Mouse (Mus musculus) right cerebral cortex, adult 2 months (tissue): ENCODE results near the gene Tex45.

Experiments
- DNase-seq, 2 experiments: peaks; one replicate each; pipeline ENCODE4 v3.0.0; 2021 to 2022; ENCODE audit warnings: low spot score in 2 of 2

Gene Tex45

DNA sequence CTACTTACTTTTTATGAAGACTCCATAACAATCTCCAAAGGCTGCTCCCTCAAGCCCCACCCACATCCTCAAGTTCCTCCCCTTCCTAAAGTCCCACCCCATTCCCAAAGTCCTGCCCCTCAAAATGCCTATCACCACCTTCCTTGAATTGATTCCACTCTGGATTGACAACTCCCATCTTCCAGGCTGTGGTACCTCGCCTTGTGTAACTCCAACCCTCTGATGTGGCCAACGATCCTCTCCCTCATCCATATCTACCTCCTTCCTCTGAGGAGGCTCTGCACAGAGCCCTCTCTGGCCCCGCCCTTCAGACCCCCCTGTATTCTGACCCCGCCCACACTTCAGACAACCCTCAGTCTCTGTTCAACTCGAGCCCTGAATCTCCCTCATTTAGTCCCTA is 14.5 kb downstream of the Tex45 start:
- no peak for DNase-seq

DNA sequence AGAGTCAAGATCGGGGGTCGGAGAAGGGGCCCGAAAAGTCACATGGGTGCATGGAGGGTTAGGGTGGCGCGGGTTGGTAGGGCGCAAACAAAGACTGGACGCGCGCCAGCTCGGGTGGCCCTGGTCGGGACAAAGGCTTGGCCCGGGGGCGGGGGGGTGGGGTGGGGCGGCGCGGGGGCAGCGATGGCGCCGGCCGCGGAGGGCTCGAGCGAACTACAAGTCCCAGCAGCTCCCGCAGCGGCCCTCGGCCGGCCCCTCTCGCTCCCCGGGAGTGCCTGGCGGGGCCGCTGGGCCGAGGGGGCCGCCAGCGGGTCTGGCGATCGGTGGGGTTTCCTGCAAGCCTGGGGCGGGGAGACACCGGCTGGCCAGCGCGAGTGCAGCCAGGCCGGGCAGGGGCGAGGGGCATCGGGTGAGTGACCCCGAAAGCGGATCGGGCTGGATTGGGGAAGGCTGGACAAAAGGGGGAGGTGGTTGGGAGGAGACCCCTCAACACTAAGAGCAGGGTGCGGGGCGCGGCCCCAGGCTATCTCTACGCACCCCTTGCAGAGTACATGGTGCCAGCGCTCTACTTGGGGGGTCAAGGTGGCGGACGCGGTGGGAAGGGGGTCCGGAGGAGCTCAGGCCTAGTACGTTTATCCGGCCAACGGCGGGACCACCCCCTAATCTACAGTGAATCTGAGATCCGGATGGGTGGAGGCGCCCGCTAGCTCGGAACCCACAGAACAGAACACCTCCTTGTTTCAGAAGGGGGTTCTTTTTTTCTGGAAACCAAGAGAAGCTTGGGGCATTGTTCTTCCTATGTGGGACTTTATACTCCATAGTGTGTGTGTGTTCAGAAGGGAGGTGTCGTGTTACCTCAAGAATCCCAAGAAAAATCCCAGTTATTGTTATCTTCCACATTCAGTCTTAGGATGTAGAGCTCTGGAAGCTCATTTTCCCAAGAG is 22.5 kb downstream of the Tex45 start, which contains the start of gene Zfp358:
Gene Zfp358, plus strand, starts transcription at position 238 of the 944 bp plus-strand sequence.
- peak; percentile 49 to 62 for DNase-seq

DNA sequence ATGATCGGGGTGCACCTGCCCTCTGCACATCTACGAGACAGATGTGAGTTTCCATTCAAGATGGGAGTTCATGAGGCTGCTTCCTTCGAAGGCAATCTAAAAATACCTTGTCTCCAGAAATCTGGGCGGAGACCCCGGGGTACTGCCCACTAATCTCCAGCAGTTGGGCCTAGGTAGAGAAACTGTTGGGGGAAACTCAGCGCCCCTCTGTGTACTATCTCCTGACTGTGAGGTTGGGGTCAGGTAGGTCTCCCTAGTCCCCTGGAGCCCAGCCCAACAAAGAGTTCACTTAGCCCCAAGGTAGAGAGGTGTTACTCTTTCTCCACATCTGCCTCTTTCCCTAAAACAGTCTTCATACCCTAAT is 23.2 kb downstream of the Tex45 start:
- DNase-seq: no peak

DNA sequence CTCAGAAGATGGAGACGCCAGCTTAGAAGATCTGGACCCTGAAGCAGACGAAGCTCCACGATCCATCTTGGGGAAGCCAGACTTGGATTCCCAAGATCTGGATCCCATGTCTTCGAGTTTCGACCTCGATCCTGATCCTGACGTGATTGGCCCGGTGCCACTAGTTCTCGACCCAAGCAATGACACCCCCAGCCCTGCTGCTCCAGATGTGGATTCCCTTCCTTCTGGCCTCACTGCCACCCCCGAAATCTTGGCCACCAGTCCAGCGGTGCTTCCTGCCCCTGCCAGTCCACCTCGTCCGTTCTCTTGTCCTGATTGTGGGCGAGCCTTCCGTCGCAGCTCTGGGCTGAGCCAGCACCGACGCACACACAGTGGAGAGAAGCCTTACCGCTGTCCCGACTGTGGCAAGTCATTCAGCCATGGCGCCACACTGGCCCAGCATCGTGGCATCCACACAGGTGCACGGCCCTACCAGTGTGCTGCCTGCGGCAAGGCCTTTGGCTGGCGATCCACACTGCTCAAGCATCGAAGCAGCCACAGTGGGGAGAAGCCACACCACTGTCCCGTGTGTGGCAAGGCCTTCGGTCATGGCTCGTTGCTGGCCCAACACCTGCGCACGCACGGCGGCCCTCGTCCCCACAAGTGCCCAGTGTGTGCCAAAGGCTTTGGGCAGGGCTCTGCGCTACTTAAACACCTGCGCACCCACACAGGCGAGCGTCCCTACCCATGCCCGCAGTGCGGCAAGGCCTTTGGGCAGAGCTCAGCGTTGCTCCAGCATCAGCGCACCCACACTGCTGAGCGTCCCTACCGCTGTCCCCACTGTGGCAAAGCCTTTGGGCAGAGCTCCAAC is 25.1 kb downstream of the Tex45 start:
- DNase-seq: no peak

DNA sequence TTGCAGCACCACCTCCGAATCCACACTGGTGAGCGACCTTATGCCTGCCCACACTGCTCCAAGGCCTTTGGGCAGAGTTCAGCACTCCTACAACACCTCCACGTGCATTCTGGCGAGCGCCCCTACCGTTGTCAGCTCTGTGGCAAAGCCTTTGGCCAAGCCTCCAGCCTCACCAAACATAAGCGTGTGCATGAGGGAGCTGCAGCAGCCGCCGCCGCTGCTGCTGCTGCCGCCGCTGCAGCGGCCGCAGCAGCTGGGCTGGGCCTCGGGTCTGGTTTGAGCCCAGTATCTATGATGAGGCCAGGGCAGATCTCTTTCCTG is 25.7 kb downstream of the Tex45 start:
- DNase-seq: no peak

DNA sequence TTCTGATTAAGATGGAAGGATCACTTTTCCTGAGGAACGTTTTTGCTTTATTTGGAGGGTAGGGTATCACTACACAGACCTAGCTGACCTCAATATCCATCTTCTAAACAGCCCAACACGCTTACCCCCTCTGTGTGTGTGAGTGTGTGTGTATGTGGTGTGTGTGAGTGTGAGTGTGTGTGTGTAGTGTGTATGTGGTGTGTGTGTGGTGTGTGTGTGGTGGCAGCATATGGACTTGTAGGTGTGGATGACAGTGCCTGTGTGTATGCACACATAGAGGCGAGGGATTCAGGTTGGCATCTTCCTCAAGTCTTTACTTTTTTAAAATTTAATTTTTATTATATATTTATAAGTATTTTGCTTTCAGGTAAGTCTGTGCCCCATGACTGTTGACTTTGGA is 27.9 kb downstream of the Tex45 start:
- no peak for DNase-seq

DNA sequence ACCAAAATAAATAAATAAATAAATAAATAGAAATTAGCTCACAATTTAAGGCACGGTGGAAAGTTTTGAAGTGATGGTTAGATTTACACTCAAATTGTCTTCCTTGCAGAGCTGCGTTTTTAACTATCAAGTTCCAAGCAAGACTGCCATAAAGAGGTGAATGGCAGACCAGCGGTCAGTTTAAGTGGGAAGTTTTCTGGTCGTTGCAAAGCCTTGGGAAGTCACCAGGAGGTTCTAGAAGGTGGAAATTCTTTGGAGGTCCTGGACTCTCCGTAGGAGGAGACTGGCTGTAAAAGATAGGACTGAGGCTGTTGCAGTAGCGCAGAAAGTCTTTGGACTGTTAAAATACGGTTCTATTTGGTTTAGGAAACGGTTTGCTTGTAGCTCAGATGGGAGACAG is 29.1 kb downstream of the Tex45 start:
- DNase-seq: no peak

DNA sequence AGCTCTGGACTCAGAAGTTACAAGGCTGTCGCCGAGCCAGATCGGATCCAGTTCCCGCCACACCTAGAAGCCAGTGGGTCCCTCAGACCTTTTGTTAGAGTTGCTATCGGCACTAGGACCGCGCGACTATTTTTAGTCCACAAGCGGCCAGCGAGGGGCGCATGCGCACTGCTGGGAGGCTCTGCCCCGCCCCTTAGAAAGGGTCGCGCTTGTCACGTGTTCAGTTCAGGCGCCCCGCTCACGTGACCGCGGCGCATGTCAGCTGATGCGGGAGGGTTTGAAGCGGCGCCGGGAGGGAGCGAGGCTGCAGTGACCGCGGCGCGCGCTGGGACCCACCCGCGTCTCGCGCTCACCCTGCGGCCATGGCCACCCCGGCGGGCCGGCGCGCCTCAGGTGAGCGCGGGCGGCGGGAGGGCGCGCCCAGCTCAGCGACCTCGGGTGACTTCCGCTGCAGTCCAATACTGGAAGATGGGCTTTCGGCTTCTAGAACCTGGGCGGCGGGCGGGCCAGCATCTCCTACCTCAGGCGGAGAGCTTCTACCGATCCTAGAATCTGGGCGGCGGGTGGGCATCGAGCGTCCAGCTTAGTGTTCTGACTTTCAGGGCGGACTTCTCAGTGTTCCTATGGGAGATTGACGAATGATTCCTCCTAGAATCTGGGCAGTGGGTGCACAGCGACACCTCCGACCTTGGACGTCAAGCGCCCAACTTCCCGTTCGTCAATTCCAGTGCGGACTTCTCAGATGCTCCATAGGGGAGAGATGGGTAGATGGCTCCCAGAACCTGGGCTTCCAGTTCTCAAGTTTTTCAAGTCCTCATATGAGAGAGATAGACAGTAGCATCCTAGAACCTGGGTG is 29.8 kb downstream of the Tex45 start, which contains the start of gene Mcoln1:
Gene Mcoln1, plus strand, starts transcription at position 223 of the 856 bp plus-strand sequence.
- DNase-seq: peak; percentile 97 to 99

DNA sequence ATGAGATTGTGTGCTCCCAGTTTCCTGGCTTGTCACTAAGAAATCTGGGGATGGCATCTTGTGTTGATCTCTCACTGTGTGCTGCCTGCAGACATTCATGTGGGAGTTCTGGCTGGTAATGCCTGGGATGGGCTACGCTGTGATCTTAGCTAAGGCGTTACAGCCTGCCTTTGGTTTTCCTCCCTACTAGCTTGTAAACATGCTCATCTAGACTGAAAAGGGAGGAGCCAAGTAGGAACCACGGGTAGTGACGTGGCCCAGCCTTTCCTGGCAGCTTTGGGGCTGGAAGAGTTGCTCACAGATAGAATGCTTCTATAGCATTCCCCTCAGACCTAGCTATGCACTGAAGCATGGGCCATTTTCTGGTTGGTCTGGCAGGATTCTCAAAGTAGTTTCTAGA is 31.6 kb downstream of the Tex45 start:
- peak; percentile 36 to 43 for DNase-seq

DNA sequence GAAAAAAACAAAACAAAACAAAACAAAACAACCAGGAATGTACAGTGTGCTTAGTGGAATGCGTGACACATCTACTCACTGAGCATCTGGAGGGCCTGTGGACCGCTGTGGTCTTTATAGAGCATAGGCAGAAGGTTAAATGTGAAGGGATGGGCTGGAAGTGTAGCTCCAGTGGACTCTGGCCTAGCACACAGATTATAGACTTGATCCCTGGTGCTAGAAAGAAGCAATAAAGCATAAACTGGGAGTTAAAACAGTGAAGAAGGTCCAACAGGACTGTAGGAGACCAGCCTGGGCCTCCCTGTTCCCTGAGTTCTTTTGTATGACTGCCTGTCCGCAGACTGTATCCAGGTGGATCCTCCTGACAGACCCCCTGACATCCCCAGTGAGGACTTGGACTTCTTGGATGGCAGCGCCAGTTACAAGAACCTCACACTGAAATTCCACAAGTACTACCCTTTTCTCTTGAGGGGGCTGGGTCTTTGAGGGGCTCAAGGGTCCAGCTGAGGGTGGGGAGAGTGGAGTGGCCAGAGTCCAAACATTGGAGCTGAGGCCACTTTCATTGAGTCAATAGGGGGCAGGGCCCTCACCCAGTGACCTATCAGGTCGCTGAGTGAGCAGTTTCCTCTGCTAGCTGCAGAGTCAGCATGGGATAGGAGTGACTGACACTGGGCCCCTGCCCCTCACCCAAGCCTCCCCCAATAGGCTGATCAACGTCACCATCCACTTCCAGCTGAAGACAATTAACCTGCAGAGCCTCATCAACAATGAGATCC is 37.5 kb downstream of the Tex45 start:
- no peak for DNase-seq

DNA sequence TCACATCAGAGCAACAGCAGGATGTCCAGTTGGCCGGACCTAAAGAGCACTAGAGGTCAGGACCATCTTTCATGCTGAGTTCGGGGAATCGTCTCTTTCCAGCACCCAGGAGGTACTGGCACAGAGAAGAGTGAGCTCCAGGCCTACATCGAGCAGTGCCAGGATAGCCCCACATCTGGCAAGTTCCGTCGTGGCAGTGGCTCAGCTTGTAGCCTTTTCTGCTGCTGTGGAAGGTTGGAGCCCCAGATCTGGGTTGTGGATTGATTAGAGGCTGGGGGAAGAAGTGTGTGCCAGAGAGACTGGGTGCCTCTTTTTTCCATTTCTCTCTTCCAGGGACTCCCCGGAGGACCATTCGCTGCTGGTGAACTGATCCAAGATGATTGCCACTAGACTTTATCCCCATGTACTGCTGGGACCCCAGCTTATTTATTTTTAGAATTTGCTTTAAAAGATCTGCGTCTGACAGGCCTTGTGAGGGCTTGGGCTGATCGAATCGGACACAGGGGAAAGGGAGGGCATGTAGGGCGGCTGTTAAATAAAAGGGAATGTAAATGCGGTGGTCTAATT is 44.1 kb downstream of the Tex45 start:
- DNase-seq: no peak

DNA sequence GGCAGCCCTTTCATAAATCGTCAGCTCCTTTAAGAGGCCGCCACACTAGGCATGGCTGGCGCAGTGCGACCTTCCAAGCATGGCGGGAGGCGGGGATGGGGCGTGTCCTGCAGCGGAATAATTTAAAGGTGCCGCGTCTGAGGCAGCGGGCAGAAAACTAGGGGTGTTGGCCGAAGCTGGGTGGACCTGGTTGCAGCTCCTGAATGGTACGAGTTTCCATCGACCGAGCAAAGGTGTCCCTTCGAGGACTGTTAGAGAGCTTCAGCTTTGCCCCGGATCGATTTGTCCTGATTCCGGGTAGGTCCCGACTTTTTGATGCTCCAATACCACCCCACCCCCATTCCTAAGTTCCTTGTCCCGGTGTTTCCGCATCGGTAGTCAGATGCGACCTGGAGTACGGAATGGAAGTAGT is 44.6 kb downstream of the Tex45 start, which contains the start of gene Pnpla6:
Gene Pnpla6, plus strand, starts transcription at position 125 of the 412 bp plus-strand sequence.
- DNase-seq: peak; percentile 89 to 92

DNA sequence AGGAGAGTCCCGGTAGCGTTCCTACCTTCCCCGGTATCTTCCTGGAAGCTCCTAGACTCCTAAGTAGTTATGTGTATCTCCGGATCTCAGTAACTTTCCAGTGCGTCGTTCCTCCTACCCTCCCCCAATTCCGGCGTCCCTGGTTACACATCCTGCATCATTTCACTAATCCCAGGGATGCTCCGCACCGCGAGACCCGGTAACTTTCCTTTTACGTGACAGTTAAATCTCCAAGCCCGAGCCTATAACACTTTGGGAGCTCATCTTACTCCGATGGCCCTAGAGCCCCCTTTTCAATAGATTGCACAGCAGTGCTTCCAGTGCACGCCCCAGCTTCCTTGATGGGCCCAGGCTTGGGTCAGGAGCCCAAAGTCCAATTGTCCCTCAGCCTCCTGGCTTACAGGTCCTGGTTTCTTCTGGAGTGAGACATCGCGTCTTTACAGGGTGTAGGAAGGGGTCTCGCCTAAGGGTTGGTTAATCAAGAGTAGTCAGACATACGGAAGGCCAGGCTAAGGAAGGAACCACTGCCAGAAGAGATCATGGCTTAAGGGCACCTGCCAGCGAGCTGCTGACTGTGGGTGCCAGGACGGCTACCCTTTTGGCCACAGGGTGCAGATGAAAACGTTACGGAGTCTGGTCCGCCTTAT is 45.2 kb downstream of the Tex45 start:
- DNase-seq: peak; percentile 68 to 77

DNA sequence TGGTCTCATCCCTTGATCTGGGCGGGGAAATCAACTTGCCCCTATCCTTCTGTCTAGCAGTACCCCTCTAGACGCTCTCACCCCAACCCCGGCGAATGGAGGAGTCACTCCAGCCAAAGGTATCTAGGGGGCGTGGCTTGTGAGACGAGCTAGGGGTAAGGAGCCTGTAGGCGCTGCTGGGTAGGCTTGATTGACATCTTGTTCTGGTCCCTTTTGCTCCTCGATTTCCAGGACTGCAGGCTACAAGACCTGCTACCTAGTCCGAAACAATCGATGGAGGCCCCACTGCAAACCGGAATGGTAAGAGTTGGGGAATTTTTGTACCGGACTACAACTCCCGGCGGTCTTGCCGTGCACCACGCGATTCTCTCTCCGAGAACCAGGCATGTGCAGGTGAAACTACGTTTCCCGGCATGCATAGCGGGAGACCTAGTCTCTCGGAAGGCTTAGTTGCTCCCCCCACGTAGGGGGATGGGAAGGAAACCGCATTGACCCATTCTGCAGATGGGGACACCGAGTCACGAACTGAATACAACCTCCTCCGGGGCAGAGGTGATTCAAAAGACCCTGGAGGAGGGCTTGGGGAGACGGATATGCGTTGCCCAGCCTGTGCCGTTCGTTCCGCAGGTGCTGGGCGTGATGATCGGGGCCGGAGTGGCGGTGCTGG is 45.9 kb downstream of the Tex45 start:
- peak; percentile 97 to 98 for DNase-seq

DNA sequence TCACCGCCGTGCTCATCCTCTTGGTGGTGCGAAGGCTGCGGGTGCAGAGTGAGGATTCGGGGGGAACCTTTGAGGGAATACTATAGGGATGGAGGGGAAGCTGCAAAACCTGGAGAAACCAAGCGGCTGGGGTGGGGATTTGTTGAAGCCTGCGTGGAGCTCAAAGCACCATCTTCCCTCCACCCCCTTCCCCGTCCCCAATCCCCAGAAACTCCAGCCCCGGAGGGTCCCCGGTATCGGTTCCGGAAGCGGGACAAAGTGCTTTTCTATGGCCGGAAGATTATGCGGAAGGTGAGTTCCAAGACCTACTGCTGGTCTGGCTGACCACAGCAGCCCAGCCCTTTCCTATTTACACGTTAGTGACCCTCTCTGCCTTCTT is 46.4 kb downstream of the Tex45 start:
- DNase-seq: peak; percentile 27 to 34

DNA sequence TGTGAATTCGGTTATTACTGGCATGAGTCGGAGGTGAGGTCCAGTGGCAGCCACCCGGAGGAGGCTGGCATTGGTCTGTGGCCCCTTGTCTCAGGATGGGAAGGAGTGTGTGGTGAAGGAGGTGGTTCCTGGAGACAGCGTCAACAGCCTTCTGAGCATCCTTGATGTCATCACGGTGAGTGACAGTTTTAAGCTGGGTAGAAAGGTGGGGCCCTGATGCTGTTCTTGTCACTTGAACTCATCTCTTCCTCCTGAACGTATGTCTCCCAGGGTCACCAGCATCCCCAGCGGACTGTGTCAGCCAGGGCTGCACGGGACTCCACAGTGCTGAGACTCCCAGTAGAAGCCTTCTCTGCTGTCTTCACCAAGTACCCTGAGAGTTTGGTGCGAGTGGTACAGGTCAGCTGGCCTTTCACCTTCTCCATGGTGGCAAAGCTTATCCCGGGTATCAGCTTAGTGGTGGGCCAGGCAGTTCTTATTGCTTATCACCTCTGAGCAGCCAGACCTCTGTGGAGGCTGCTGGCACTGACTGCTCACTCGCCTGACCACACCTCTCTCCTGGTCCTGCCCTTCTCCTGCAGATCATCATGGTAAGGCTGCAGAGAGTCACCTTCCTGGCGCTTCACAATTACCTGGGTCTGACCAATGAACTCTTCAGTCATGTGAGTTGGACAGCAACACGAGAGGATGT is 51.5 kb downstream of the Tex45 start:
- no peak for DNase-seq

DNA sequence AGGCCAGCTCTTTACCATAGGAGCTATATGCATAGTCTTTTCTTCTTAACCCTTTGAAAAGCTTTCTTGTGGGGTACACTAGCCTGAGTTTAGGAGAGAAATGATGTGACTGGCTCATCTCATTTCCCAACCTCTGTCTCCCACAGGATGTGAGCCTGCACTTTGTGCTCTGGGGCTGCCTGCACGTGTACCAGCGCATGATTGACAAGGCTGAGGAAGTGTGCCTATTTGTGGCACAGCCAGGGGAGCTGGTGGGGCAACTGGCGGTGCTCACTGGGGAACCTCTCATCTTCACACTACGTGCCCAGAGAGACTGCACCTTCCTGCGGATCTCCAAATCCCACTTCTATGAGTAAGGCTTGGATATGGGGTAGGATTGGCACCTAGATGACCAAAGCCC is 60.2 kb downstream of the Tex45 start:
- no peak for DNase-seq

DNA sequence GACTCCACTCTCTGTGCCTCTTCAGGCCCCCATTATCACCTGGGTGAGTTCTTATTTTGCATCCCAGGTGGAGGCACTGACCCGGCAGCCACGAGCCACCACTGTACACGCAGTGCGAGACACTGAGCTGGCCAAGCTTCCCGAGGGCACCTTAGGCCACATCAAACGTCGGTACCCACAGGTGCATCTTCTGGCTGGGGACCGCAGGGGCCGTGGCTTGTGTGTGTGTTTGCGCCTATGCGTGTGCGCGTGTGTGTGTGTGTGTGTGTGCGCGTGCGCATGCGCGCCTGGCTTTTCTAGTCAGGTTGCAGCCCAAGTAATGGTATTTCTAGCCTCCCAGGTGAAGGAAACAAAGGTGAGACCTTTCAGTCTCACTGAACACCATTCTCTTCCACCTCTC is 61.3 kb downstream of the Tex45 start:
- DNase-seq: no peak
